Mouse (Mus musculus): ENCODE measurements at regions not wholly inside any gene's neighbourhood (a gene's known extent, or its start where the extent isn't known, plus 50 kb on each side); places are given as distances from the start of the nearest gene placed in this dataset.
A peak's percentile ranks its signal among the peaks of the same experiment; 100 is the strongest.

- Histone ChIP-seq H3K27ac (ENCODE audit: insufficient read depth, low read length) (no peak overlapping the region), H3K4me3 (ENCODE audit: insufficient read depth, low read length) (no peak overlapping the region), H3K4me1 (ENCODE audit: control insufficient read depth, insufficient read depth, low read length) (no peaks in the 10 kb centered on the region)
- no peak for TF ChIP-seq POLR2A (IDR thresholded peaks at IDR 0.05; ENCODE audit: extremely low read depth, insufficient read depth, low read length)
- no peak for TF ChIP-seq CTCF (IDR thresholded peaks at IDR 0.05; ENCODE audit: extremely low read depth, insufficient read depth, low read length)
Measured at GRCm38 (mm10) chr12:99060702-99061101, 140.3 kb downstream of the Ttc8 start.

GRCm38 (mm10) chr12:99063441-99063840, 143.1 kb downstream of the Ttc8 start:
- Histone ChIP-seq H3K4me3 (ENCODE audit: insufficient read depth, low read length) (no peak overlapping the region), H3K4me1 (ENCODE audit: control insufficient read depth, insufficient read depth, low read length) (peaks cover 3% of the 10 kb centered on the region; the same call in 1 of the 2 replicates), H3K27ac (ENCODE audit: insufficient read depth, low read length) (no peak overlapping the region)
- TF ChIP-seq POLR2A (IDR thresholded peaks at IDR 0.05; ENCODE audit: extremely low read depth, insufficient read depth, low read length), result no peak
- no peak for TF ChIP-seq CTCF (IDR thresholded peaks at IDR 0.05; ENCODE audit: extremely low read depth, insufficient read depth, low read length)

GRCm38 (mm10) chr12:99063885-99064284, 143.5 kb downstream of the Ttc8 start:
- peaks cover 3% of the 10 kb centered on the region; the same call in 1 of the 2 replicates for H3K4me1 ChIP-seq (ENCODE audit: control insufficient read depth, insufficient read depth, low read length)
- no peak overlapping the region for H3K27ac ChIP-seq (ENCODE audit: insufficient read depth, low read length)
- H3K4me3 ChIP-seq (ENCODE audit: insufficient read depth, low read length), result no peak overlapping the region
- TF ChIP-seq CTCF (IDR thresholded peaks at IDR 0.05; ENCODE audit: extremely low read depth, insufficient read depth, low read length), result no peak
- TF ChIP-seq POLR2A (IDR thresholded peaks at IDR 0.05; ENCODE audit: extremely low read depth, insufficient read depth, low read length), result no peak

- TF ChIP-seq POLR2A (IDR thresholded peaks at IDR 0.05; ENCODE audit: extremely low read depth, insufficient read depth, low read length) (no peak), CTCF (IDR thresholded peaks at IDR 0.05; ENCODE audit: extremely low read depth, insufficient read depth, low read length) (no peak)
- H3K4me1 ChIP-seq (ENCODE audit: control insufficient read depth, insufficient read depth, low read length), result peaks cover 3% of the 10 kb centered on the region; the same call in 1 of the 2 replicates
- no peak overlapping the region for H3K27ac ChIP-seq (ENCODE audit: insufficient read depth, low read length)
- H3K4me3 ChIP-seq (ENCODE audit: insufficient read depth, low read length), result no peak overlapping the region
Measured at GRCm38 (mm10) chr12:99067962-99068361, 147.6 kb downstream of the Ttc8 start.

- Histone ChIP-seq H3K4me1 (ENCODE audit: control insufficient read depth, insufficient read depth, low read length) (no peaks in the 10 kb centered on the region), H3K4me3 (ENCODE audit: insufficient read depth, low read length) (no peak overlapping the region), H3K27ac (ENCODE audit: insufficient read depth, low read length) (no peak overlapping the region)
- no peak for TF ChIP-seq POLR2A (IDR thresholded peaks at IDR 0.05; ENCODE audit: extremely low read depth, insufficient read depth, low read length)
- TF ChIP-seq CTCF (IDR thresholded peaks at IDR 0.05; ENCODE audit: extremely low read depth, insufficient read depth, low read length), result no peak
Measured at GRCm38 (mm10) chr12:99073766-99074165, 153.4 kb downstream of the Ttc8 start.

GRCm38 (mm10) chr12:99077366-99077765, 157.0 kb downstream of the Ttc8 start:
- TF ChIP-seq CTCF (IDR thresholded peaks at IDR 0.05; ENCODE audit: extremely low read depth, insufficient read depth, low read length) (no peak), POLR2A (IDR thresholded peaks at IDR 0.05; ENCODE audit: extremely low read depth, insufficient read depth, low read length) (no peak)
- no peaks in the 10 kb centered on the region for H3K4me1 ChIP-seq (ENCODE audit: control insufficient read depth, insufficient read depth, low read length)
- no peak overlapping the region for H3K27ac ChIP-seq (ENCODE audit: insufficient read depth, low read length)

GRCm38 (mm10) chr12:99079873-99080272, 159.5 kb downstream of the Ttc8 start:
- TF ChIP-seq CTCF (IDR thresholded peaks at IDR 0.05; ENCODE audit: extremely low read depth, insufficient read depth, low read length), result no peak
- no peak for TF ChIP-seq POLR2A (IDR thresholded peaks at IDR 0.05; ENCODE audit: extremely low read depth, insufficient read depth, low read length)
- no peaks in the 10 kb centered on the region for H3K4me1 ChIP-seq (ENCODE audit: control insufficient read depth, insufficient read depth, low read length)
- no peak overlapping the region for H3K27ac ChIP-seq (ENCODE audit: insufficient read depth, low read length)
- no peak overlapping the region for H3K4me3 ChIP-seq (ENCODE audit: insufficient read depth, low read length)

More at GRCm38 (mm10) chr12:99077366-99077765, 157.0 kb downstream of the Ttc8 start:
- no peak overlapping the region for H3K4me3 ChIP-seq (ENCODE audit: insufficient read depth, low read length)

- TF ChIP-seq CTCF (IDR thresholded peaks at IDR 0.05; ENCODE audit: extremely low read depth, insufficient read depth, low read length), result no peak
- TF ChIP-seq POLR2A (IDR thresholded peaks at IDR 0.05; ENCODE audit: extremely low read depth, insufficient read depth, low read length), result no peak
- Histone ChIP-seq H3K4me1 (ENCODE audit: control insufficient read depth, insufficient read depth, low read length) (0 out of 2 replicates have a peak, but pooled peaks cover 5% of the 10 kb centered on the region), H3K4me3 (ENCODE audit: insufficient read depth, low read length) (no peak overlapping the region), H3K27ac (ENCODE audit: insufficient read depth, low read length) (no peak overlapping the region)
Measured at GRCm38 (mm10) chr12:99083616-99084015, 163.2 kb downstream of the Ttc8 start.

- H3K4me3 ChIP-seq (ENCODE audit: insufficient read depth, low read length), result no peak overlapping the region
- 0 out of 2 replicates have a peak, but pooled peaks cover 5% of the 10 kb centered on the region for H3K4me1 ChIP-seq (ENCODE audit: control insufficient read depth, insufficient read depth, low read length)
- H3K27ac ChIP-seq (ENCODE audit: insufficient read depth, low read length), result no peak overlapping the region
- TF ChIP-seq CTCF (IDR thresholded peaks at IDR 0.05; ENCODE audit: extremely low read depth, insufficient read depth, low read length), result peak; percentile 79
- TF ChIP-seq POLR2A (IDR thresholded peaks at IDR 0.05; ENCODE audit: extremely low read depth, insufficient read depth, low read length), result no peak
Measured at GRCm38 (mm10) chr12:99084144-99084543, 163.8 kb downstream of the Ttc8 start.

- no peak overlapping the region for H3K4me3 ChIP-seq (ENCODE audit: insufficient read depth, low read length)
- H3K4me1 ChIP-seq (ENCODE audit: control insufficient read depth, insufficient read depth, low read length), result 0 out of 2 replicates have a peak, but pooled peaks cover 5% of the 10 kb centered on the region
- TF ChIP-seq CTCF (IDR thresholded peaks at IDR 0.05; ENCODE audit: extremely low read depth, insufficient read depth, low read length), result no peak
- no peak overlapping the region for H3K27ac ChIP-seq (ENCODE audit: insufficient read depth, low read length)
Measured at GRCm38 (mm10) chr12:99087286-99087685, 166.9 kb downstream of the Ttc8 start.
